Mouse (Mus musculus) kidney, adult 18-20 months (tissue): Measurements from ENCODE around the gene Kazn.
A peak's percentile ranks its signal among the peaks of the same experiment; 100 is the strongest.

Source experiments
- DNase-seq: peaks from one replicate; pipeline ENCODE4 v3.0.0; 2021

The Kazn gene

GRCm38 (mm10) chr4:142188501-142188900 lies 50.7 kb downstream of the Kazn start:
- no peak for DNase-seq

DNA sequence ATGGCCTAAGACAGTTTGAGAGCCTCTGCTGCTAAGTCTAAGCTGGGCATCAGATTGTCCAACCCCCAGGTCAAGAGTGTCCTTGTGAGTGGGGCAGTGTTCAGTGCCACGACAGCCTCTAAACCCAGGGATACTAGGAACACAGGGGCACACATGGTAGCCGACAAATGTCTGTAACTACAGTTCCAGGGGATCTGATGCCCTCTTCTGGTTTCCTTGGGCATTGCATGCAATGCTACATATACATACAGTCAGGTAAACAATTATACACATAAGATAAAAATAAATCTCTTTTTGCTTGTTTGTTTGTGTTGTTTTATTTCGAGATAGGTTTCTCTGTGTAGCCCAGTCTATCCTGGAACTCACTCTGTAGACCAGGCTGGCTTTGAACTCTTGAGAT lies 53.0 kb downstream of the Kazn start:
- DNase-seq = no peak

DNA sequence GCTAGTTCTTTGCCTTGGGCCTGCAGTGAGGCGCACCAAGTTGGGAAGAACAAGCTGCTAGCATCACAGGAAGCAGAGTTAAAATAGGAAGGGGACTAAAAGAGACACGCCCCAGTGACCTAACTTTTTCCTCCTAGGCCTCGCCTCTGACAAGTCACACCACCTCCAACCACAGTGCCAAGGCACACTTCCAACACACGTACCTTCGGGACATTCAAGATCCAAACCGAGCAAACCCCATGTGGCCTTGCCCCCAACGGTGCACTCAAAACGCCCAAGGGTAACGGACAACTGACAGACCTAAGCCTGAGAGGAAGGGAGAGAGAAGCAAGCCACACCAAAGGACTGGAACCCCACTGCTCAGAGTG lies 53.7 kb downstream of the Kazn start:
- peak; percentile 60 for DNase-seq

- peak; percentile 73 for DNase-seq
These were observed 54.2 kb downstream of the Kazn start for GRCm38 (mm10) chr4:142184852-142185532.

- DNase-seq = no peak
These were observed 55.6 kb downstream of the Kazn start for GRCm38 (mm10) chr4:142183591-142183990.

DNA sequence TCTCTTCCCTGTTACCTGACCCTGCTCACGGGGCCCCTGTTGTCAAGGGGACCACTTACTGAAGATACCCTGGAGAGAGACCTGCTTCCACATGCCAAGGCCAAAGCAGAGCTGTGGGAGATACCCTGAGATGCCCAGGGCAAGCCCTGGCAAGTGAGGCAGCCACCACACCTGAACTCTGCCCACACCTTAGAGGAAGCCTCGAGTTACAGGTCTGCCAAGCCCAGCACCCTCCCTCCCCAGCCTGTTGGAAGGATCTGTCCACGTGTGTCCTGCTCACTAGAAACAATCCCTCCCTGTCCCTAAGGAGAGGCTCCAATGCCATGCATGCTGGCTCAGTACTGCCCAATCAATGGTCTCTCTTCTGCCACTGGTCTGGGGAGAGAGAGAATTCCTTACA lies 56.2 kb downstream of the Kazn start:
- no peak for DNase-seq

DNA sequence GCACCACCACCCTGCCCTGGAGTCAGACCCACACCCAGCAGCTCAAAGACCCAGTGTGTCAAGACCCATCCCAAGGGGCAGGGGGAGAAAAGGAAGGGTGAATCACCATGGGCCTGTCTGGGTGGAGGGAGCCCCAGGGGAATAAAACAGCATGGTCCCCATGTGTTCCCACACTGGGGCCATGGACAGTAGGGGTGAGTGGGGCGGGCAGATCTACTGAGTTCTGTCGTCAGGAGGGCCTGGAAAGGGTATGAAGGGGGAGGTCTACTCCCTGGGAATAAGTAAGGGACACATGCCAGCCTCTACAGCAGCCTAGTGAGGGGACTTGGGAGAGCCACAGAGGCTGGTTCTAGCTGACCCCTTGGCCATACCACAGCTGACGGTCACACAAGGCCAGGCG lies 57.6 kb downstream of the Kazn start:
- DNase-seq = no peak

DNA sequence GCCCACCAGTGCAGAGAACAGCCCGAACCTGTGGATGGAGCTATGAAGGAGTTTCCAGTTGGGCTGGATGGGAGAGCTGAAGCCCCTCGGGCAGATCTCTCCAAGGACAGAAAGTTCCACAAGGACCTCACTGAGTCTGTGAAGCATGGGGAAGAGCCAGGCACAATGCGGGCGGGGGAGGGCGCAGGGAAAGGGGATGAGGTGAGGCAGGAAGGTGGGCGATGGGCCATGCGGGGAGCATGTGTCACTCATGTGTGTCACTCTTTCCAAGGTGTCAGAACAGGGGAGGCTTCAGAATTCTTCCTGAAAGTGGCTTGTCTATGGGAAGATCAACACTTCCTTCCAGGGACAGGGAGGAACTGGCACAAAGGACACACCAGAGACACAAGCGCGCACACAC lies 58.3 kb downstream of the Kazn start:
- DNase-seq = no peak

GRCm38 (mm10) chr4:142180289-142180688 lies 58.9 kb downstream of the Kazn start:
- DNase-seq = peak; percentile 73

- DNase-seq = peak; percentile 66
These were observed 59.7 kb downstream of the Kazn start for GRCm38 (mm10) chr4:142179531-142179930.

DNA sequence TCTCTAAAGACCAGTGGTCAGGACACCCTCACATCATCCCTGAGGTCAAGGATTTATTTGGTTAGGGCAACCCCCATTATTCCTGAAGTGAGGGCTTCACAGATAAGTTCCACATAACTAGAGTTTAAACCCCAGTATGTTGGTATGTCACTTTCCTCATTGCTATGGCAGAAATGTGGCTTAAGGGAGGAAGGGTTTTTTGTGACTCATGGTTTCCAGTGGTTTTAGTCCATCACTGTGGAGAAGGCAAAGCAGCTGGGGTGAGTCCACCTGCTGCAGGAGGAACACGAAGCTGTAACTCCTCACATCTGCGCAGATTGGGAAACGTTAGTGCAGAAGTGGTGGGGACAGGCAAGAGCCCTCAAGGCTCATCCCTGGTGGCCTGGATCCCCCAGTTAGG lies 62.5 kb downstream of the Kazn start:
- DNase-seq = no peak

GRCm38 (mm10) chr4:142173981-142174485 lies 65.2 kb downstream of the Kazn start:
- DNase-seq = no peak

DNA sequence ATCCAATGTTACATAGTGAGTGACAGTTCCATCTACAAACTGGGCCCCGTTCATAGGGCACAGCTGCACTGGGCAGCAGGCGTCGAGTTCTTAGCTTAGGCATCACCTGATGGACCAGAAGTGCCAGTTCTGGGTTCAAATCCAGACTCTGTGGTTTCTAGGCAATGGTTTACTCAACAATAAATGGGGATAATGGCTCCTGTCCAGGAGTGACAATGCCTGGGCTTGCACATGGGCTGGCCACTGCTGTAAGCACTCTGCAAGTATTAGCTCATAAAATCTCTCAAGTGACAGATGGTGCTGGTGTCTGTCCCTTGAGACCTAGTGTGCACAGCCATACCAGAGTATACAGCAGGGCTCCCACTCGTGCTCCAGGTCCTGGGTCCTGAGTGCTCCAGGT lies 66.3 kb downstream of the Kazn start:
- no peak for DNase-seq

DNA sequence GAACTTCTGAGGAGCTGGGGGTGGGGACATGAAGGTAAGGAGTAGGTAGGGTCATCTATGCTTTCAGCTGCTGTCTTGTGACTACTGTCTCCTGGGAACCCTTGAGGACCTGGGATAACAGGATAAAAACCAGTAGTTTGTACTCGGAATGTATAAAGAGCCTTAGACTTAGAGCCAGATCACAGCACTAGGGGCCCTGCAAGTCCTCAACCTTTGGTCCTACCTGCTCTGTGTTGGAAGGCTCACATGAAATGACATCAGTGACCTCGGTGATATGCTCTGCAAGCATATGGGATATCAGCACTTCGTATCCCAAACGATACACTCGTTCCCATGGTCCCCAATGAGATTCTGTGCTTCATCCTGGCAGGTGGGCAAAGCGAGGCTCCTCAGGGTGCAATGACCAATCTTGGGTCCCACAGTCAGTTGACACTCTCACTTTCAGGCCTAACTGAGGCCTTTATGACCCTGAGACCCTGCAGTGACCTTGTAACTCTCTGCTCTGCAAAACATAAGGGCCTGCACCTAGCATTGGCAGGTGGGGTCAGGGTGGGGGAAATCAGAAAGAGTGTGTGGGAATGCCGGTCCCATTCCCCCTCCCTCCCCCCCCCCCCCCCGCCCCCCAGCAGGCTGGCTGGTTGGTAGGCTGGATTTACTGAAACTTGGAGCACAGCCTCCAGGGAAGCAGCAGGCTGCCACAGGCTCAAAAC lies 67.3 kb downstream of the Kazn start:
- no peak for DNase-seq

DNA sequence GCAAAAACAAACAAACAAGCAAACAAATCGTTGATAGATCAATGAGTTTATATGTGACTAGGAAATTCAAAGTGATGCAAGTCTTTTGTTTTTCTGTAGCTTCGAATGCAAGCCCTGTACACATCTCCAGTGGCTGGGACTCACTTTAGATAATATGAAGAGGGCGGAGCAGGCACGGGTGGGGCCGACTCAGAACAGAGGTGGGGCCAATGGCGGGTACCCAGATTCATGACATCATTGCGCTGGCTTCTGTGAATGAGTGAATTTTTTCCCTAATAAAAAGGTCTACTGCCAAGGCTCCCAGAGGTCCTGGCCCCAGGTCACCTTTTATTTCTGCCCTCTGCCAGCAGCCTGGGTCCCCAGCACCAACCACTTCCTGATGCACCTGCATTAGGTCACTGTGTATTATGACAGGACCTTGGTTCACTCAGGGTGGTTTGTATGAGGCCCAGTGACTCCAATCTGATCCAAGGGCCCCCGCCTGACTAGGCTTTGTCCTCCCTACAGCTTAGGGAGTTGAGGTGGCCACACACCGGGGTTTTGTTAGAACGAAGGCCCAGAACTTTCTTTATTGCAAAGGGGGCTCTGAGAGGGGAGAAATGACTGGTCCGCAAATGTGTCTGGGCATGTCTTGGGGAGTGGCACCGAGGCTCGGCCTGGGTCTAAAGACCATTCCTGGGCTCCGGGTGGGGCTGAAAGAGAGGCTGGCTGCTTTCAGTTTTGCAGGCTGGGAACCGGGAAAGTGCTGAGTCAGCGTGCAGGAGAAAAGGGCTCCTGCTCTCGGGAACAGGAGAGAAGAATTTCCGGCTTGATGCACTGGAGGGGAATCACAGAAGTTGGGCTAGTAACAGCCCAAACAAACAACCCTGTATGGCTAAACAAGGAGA lies 68.1 kb downstream of the Kazn start:
- peak; percentile 58 for DNase-seq

DNA sequence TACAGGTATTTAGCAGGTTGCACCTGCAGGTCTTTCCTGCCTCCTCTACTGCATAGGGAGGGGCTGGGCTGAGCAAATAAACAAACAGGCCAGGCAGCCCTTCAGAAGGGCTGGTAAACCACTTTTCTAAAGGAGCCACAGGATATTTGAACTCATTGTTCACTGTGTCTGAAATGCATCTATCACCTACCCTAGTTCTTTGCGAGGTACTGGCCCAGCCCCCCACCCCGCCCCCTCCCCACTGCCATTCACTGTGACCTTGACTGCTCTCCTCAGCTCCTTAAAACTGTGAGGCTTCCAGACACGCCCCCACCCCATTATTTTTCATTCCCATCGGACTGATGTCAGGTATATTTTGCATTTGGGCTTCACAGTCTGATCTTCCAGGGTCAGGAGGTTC lies 69.6 kb downstream of the Kazn start:
- DNase-seq = no peak

DNA sequence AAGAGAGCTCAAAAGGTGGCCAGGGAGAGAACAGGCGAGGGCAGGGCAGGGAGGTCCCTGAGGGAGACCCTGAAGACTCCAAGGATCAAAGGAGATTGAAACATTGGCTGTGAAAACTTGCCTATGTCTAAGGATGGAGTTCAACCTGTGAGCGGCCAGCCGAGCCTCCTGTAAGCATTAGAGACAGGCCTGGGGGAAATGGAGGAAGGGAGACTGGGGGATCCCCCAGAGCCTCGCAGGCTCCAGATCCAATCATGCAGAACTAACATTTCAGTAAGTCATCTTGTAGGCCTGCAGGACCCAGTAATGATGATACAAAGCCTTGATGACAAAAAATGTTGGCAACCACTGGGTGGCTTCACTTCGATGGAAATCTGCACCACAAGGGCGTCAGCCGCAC lies 70.8 kb downstream of the Kazn start:
- no peak for DNase-seq

GRCm38 (mm10) chr4:142165835-142166701 lies 73.1 kb downstream of the Kazn start:
- peak; percentile 65 for DNase-seq

DNA sequence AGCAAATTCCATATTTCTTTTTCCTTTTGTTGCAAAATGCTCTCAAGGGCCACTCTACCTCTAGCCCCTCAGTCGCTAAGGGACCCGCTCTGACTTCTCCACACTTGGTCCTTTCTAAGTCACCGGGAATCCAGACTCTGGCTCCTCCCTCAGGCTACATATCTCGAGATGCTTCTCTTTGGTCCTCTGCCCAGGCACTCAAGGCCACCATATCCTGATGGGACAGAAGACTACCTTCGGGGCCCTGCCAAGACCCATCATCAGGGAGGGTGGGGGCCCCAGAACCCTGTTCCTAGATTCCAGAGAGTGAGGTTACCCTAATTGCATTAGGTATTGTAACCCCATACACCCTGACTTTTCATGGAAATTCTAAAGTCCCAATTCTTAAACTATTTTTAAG lies 73.8 kb downstream of the Kazn start:
- DNase-seq = no peak

DNA sequence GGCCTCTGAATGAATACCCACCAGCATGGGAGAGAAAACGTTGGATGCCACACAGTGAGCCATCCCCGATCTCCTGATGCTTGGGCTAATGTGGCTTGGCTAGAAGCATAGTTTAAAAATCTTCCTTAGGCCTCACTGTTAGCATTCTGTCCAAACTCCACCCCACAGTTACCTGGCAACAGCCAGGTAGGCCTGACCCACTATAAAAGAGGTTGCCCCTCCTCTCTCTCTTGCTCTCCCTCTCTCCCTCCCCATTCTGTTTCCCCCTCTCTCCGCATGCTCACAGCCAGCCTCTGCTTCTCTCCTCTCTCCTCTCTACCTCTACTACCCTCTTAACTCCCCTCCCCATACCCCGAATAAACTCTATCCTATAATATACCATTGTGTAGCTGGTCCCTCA lies 74.8 kb downstream of the Kazn start:
- no peak for DNase-seq

DNA sequence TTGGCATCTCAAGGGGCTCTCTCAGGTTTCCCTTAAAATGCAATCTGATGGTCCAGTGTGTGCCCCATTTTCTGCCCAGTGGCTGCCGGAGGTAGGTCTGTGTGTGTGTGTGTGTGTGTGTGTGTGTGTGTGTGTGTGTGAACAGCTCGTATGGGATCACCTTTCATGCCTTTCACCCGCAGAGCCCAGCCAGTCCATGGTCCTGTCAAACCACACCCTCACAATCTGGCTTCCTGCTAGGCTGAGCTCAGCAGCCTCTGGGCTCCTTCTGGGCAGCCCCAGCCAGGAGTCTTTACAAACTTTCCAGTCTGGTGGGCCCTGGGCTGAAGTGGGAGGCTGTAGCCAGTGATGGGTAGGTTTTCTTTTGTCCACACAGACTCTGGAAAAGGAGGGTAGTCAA lies 75.3 kb downstream of the Kazn start:
- no peak for DNase-seq

GRCm38 (mm10) chr4:142162729-142163128 lies 76.5 kb downstream of the Kazn start:
- peak; percentile 65 for DNase-seq

DNA sequence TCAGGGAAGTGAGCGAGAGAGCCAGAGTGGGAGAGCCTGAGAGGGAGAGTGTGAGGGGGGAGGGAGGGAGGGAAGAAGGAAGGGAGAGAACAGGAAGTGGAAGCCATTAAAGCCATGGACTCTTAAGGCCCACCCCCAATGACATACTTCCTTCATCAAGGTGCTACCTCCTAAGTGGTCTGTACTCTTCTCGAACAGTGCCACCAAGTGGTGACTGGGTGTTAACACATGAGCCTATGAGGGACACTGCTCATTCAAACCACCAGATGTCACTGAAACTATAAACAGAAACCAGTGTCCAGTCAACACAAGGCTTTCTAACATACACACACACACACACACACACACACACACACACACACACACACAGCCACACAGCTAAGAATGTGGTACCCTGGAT lies 77.1 kb downstream of the Kazn start:
- DNase-seq = no peak
